Mouse (Mus musculus): Measurements from ENCODE around the gene Traf4. TPM values are rescaled to one million over a fixed set of nuclear protein-coding genes. Genes with fewer than 3 reads are reported as not detected.

The Traf4 gene
- polyA plus RNA-seq, 1 experiment from 2014 or later: 115 TPM

DNA sequence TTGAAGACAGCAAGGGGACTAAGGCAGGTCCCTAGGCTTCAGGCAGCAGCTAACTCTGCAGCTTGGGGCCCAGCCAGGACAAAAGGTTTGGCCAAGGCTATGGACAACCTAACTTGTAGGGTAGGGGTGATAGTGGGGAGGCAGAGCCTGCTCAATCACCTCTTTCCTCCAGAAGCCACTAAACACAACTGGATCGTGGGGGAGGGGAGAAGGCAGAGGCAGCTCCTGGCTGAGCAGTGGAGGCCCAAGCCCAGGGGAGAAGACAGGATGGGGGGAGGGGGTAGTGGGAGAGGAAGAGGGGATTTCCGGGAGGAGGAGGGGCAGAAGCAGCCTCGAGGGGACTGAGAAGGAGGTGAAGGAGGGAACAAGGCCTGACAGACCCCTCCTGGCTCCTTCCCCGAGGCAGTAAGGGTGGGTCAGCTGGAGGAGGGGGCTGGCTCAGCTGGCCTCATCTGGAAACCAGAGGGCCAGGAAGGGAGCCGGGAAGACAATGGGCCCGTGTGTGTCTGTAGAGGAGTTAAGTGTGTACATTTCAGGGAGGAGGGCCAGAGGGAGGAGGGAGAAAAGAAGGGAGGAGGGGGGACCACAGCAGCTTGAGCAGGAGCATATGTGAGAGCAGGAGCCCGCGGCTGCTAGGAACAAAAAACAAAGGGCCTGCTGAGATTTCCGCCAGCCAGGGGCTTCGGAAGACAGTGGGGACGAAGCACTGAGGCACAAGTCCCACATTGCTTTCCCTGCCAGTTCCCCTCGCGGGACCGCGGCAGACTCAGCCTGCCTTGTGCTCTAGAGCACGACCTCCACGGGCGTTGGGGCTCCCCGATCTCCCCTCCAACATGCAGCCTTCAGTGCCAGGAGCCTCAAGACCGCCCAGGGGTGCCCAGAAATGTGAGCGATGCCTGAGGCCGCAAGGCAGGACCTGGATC, 1.4 kb downstream of the Traf4 start:
- Histone ChIP-seq H3K9ac (replicated peaks) (peak overlapping the region; percentile 99), H3K9me3 (no peaks in the 10 kb centered on the region), H3K27me3 (no peaks in the 10 kb centered on the region), H3K4me3 (replicated peaks) (peak overlapping the region; percentile 100), H3K27ac (peak overlapping the region; percentile 100), H3K4me1 (replicated peaks) (peaks cover 55% of the 10 kb centered on the region), H3K36me3 (peaks cover 44% of the 10 kb centered on the region), H3K4me2 (peak overlapping the region; percentile 90)
- WGBS: 0% methylated on average over 22 of the region's 22 CpGs
- ATAC-seq (ENCODE audit: insufficient number of reproducible peaks, insufficient read depth, low FRiP score, low TSS enrichment, low read depth): peak; percentile 79

DNA sequence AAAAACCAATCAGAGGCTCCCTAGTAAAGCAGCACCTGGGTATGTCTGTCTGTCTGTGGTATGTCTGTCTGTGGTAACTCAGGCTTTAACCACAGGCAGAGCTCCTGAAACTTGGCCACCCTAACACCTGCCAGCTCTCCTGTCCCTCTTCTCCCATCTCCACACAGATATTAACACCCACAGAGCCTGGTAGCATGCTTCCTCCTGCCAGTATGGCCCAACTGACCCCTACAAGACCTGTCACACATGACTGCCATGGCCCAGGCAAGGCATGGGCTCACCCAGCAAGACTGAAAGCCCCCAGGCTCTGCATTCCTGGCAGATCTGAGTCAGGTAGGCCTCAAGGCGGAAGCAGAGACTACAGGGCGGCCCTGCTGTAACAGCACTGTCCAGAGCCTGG, 2.3 kb downstream of the Traf4 start:
- Histone ChIP-seq H3K27ac (peak overlapping the region; percentile 100), H3K9ac (replicated peaks) (peak overlapping the region; percentile 99), H3K4me1 (replicated peaks) (peaks cover 59% of the 10 kb centered on the region), H3K27me3 (no peaks in the 10 kb centered on the region), H3K4me2 (peak overlapping the region; percentile 90), H3K36me3 (peaks cover 53% of the 10 kb centered on the region), H3K9me3 (no peaks in the 10 kb centered on the region), H3K4me3 (replicated peaks) (peak overlapping the region; percentile 100)
- no peak for ATAC-seq (ENCODE audit: insufficient number of reproducible peaks, insufficient read depth, low FRiP score, low TSS enrichment, low read depth)
- 60% methylated on average over 2 of the region's 2 CpGs for WGBS

DNA sequence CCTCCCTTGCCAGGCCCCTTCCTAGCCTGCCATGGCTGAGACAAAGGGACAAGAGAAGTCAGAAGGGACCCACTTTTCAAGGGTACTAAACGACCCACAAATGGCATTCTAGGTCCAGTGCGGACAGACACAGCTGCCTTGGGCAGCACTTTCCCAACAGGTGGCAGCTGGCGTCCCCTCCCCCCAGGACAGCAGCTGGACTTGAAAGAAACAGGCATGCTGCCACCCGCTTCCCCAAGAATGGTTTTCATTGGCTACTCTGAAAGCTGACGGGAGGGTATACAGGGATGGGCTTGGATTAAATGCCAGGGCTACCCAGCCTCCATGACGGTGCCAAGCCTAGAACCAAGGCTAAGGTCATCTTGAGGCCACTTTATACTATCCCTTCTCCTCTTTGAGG, 2.9 kb downstream of the Traf4 start:
- WGBS: 47% methylated on average over 6 of the region's 6 CpGs
- Histone ChIP-seq H3K4me3 (replicated peaks) (peak overlapping the region; percentile 100), H3K4me1 (replicated peaks) (peaks cover 63% of the 10 kb centered on the region), H3K36me3 (peaks cover 59% of the 10 kb centered on the region), H3K27me3 (no peaks in the 10 kb centered on the region), H3K9me3 (no peaks in the 10 kb centered on the region), H3K9ac (replicated peaks) (peak overlapping the region; percentile 99), H3K27ac (peak overlapping the region; percentile 100), H3K4me2 (peak overlapping the region; percentile 90)
- ATAC-seq (ENCODE audit: insufficient number of reproducible peaks, insufficient read depth, low FRiP score, low TSS enrichment, low read depth): no peak

DNA sequence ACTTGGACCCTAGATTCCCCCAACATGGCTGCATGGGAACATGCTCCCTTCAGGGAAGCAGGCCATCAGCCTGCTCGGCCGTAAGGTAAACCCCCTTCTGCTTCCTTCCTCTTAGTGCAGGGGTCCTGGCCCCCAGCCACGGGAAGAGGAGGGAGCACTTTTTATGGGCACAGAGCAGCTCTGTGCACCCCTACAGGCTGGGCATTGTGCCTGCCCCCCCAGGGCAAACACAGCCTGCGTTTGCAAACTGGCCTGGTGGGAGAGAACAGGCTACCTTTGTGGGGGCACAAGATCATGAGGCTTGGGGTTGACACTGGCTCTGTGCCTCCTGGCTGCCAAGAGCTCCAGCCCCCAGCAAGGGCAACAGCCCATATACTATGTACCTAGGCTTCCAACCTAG, 3.4 kb downstream of the Traf4 start:
- peak overlapping the region; percentile 100 for H3K27ac ChIP-seq
- peaks cover 63% of the 10 kb centered on the region for H3K36me3 ChIP-seq
- WGBS: 53% methylated on average over 4 of the region's 4 CpGs
- H3K27me3 ChIP-seq: no peaks in the 10 kb centered on the region
- no peaks in the 10 kb centered on the region for H3K9me3 ChIP-seq
- H3K9ac ChIP-seq (replicated peaks): peak overlapping the region; percentile 99
- H3K4me1 ChIP-seq (replicated peaks): peaks cover 65% of the 10 kb centered on the region
- peak overlapping the region; percentile 90 for H3K4me2 ChIP-seq
- H3K4me3 ChIP-seq (replicated peaks): peak overlapping the region; percentile 100
- no peak for ATAC-seq (ENCODE audit: insufficient number of reproducible peaks, insufficient read depth, low FRiP score, low TSS enrichment, low read depth)

DNA sequence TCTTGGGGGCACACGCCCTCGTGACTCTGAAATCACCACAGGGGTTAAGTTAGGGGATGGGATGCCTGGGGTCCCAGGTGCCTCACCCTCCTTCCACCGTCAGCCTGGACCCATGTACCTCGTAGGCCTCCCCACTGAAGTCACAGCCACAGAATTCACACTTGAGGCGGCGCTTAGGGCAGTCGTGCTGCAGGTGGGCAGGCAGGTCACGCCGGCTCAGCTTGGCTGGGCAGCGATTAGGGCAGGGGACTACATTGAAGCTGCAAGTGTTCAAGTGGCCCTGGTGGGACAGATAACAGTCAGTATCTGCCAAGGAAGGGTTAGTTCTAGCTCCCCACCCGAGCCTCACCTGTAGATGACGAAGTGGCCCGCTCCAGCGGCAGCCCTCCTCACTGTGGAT, 4.2 kb downstream of the Traf4 start:
- H3K27me3 ChIP-seq: no peaks in the 10 kb centered on the region
- peaks cover 71% of the 10 kb centered on the region for H3K36me3 ChIP-seq
- H3K9me3 ChIP-seq: no peaks in the 10 kb centered on the region
- peaks cover 57% of the 10 kb centered on the region for H3K4me1 ChIP-seq (replicated peaks)
- H3K9ac ChIP-seq (replicated peaks): peak overlapping the region; percentile 99; the same call in 1 of the 2 replicates
- 90% methylated on average over 14 of the region's 14 CpGs for WGBS
- H3K27ac ChIP-seq: 0 out of 2 replicates have a peak overlapping the region, but pooled peaks have one; percentile 41
- 0 out of 2 replicates have a peak overlapping the region, but pooled peaks have one; percentile 3 for H3K4me3 ChIP-seq (replicated peaks)
- ATAC-seq (ENCODE audit: insufficient number of reproducible peaks, insufficient read depth, low FRiP score, low TSS enrichment, low read depth): no peak
- 0 out of 2 replicates have a peak overlapping the region, but pooled peaks have one; percentile 90 for H3K4me2 ChIP-seq

DNA sequence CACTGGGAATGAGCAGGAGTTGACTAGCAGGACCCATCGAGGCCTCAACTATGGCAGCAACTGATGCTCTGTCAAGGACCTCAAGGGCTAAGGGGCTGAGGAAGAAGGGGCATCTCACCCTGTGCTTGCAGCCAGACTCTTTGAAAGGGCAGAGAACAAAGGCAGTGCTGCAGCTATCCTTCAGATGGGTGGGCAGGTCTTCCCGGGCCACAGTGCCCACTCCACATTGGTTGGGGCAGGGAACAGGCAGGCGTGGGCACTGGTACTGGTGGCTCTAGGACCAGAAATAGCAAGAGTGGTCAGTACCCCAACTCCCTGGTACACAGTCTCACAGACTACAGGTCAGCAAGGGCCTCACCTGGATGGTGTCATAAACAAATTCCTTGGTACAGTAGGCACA, 4.7 kb downstream of the Traf4 start:
- H3K36me3 ChIP-seq: peaks cover 76% of the 10 kb centered on the region
- no peaks in the 10 kb centered on the region for H3K27me3 ChIP-seq
- 0 out of 2 replicates have a peak overlapping the region, but pooled peaks have one; percentile 41 for H3K27ac ChIP-seq
- peaks cover 52% of the 10 kb centered on the region for H3K4me1 ChIP-seq (replicated peaks)
- H3K9ac ChIP-seq (replicated peaks): 0 out of 2 replicates have a peak overlapping the region, but pooled peaks have one; percentile 4
- no peaks in the 10 kb centered on the region for H3K9me3 ChIP-seq
- no peak overlapping the region for H3K4me3 ChIP-seq (replicated peaks)
- no peak overlapping the region for H3K4me2 ChIP-seq
- no peak for ATAC-seq (ENCODE audit: insufficient number of reproducible peaks, insufficient read depth, low FRiP score, low TSS enrichment, low read depth)
- WGBS: 91% methylated on average over 3 of the region's 3 CpGs

DNA sequence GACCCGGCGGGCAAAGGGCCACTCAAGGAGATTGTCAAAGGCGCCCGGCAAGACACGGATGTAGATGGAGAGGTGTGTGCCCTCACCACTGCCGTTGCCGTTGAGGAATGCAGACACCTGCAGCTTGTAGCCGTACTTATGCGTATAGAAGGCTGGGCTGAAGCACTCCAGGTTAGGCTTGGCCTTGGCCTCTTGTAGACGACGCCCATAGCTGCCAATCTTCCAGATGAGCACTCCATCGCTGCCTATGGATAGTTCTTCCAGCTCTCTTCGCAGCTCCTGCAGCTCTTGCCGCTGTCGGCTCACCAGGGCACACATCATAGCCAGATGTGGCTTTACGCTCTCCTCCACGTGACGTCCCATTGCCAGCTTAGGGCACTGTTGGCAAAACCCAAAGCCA, 5.2 kb downstream of the Traf4 start:
- ATAC-seq (ENCODE audit: insufficient number of reproducible peaks, insufficient read depth, low FRiP score, low TSS enrichment, low read depth): no peak
- H3K4me3 ChIP-seq (replicated peaks): no peak overlapping the region
- no peak overlapping the region for H3K9ac ChIP-seq (replicated peaks)
- H3K27ac ChIP-seq: no peak overlapping the region
- peaks cover 51% of the 10 kb centered on the region for H3K4me1 ChIP-seq (replicated peaks)
- H3K4me2 ChIP-seq: no peak overlapping the region
- no peaks in the 10 kb centered on the region for H3K9me3 ChIP-seq
- H3K36me3 ChIP-seq: peaks cover 81% of the 10 kb centered on the region
- no peaks in the 10 kb centered on the region for H3K27me3 ChIP-seq
- WGBS: 87% methylated on average over 18 of the region's 18 CpGs

DNA sequence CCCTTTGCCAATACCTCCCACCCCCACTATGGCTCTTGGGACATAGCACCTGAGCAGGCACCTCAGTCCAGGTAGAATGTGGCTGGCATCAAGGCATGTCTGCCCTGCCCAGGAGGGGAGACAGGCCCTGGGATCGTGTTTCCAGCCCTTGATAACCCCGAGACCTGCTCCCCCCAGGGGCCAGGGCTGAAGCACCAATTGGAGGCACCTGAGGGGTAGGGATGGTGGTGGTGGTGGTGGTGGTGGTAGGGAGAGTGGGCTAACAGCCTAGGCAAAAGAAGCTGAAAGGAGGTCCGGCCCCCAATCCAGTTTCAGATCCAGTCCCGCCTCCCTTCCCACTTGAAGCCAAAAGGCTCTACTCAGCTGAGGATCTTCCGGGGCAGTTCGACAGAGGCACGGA, 5.8 kb downstream of the Traf4 start:
- Histone ChIP-seq H3K9me3 (no peaks in the 10 kb centered on the region), H3K9ac (replicated peaks) (no peak overlapping the region), H3K27ac (0 out of 2 replicates have a peak overlapping the region, but pooled peaks have one; percentile 30), H3K36me3 (peaks cover 88% of the 10 kb centered on the region), H3K27me3 (no peaks in the 10 kb centered on the region), H3K4me3 (replicated peaks) (no peak overlapping the region), H3K4me2 (peak overlapping the region; percentile 19; the same call in 1 of the 2 replicates), H3K4me1 (replicated peaks) (peaks cover 51% of the 10 kb centered on the region)
- WGBS: 75% methylated on average over 7 of the region's 7 CpGs
- ATAC-seq (ENCODE audit: insufficient number of reproducible peaks, insufficient read depth, low FRiP score, low TSS enrichment, low read depth): no peak

DNA sequence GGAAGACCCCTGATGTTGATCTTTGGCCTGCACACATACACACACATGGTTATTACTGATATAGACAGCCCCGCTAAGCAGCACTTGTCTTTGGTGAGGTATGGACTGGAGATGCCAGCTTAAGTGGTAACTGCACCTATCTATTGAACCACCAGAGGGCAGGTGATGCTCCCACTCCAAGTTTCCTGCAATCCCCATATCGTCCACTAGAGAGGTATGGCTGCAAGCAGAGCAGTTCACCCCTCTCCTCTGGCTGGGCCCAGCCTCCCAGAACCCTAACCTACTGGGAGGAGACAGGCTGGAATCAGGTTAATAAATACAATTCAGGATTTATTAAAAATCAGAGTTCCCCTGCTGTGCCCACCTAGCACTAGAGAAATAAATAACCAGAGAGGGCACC, 6.3 kb downstream of the Traf4 start:
- peaks cover 51% of the 10 kb centered on the region for H3K4me1 ChIP-seq (replicated peaks)
- no peak overlapping the region for H3K4me2 ChIP-seq
- no peak overlapping the region for H3K4me3 ChIP-seq (replicated peaks)
- no peaks in the 10 kb centered on the region for H3K27me3 ChIP-seq
- no peak overlapping the region for H3K9ac ChIP-seq (replicated peaks)
- ATAC-seq (ENCODE audit: insufficient number of reproducible peaks, insufficient read depth, low FRiP score, low TSS enrichment, low read depth): no peak
- H3K36me3 ChIP-seq: peaks cover 92% of the 10 kb centered on the region
- WGBS: 23% methylated on average over 2 of the region's 2 CpGs
- H3K9me3 ChIP-seq: no peaks in the 10 kb centered on the region
- H3K27ac ChIP-seq: no peak overlapping the region

DNA sequence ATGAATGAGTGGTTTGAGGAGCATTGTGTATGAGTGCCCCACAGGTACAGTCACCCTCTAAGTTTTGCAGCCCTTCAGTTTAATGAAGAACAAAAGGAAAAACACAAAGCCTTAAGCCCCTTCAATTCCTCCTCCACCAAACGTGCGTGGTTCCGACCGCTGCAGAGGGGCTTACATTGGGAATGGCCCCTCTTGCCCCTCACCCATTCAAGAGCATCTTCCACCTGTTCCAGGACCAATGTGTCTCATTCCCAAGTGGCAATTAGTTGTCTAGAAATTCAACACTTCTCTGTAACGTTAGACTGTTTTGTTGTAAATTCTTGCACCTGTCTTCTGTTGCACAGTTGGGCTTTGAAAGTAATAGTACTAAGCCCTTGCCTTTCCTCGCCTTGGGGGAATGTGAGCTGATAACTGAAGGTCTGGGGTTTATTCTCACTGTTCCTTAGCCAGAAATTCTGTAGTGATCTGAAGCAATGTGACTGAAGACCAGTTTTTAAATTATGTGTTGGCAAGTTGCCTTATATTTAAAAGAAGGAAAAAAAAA, 9.2 kb downstream of the Traf4 start:
- peaks cover 96% of the 10 kb centered on the region for H3K36me3 ChIP-seq
- no peaks in the 10 kb centered on the region for H3K9me3 ChIP-seq
- no peak overlapping the region for H3K9ac ChIP-seq (replicated peaks)
- H3K27ac ChIP-seq: no peak overlapping the region
- WGBS: 74% methylated on average over 6 of the region's 6 CpGs
- peaks cover 28% of the 10 kb centered on the region for H3K4me1 ChIP-seq (replicated peaks)
- no peaks in the 10 kb centered on the region for H3K27me3 ChIP-seq
- no peak for ATAC-seq (ENCODE audit: insufficient number of reproducible peaks, insufficient read depth, low FRiP score, low TSS enrichment, low read depth)
- no peak overlapping the region for H3K4me2 ChIP-seq
- H3K4me3 ChIP-seq (replicated peaks): no peak overlapping the region

DNA sequence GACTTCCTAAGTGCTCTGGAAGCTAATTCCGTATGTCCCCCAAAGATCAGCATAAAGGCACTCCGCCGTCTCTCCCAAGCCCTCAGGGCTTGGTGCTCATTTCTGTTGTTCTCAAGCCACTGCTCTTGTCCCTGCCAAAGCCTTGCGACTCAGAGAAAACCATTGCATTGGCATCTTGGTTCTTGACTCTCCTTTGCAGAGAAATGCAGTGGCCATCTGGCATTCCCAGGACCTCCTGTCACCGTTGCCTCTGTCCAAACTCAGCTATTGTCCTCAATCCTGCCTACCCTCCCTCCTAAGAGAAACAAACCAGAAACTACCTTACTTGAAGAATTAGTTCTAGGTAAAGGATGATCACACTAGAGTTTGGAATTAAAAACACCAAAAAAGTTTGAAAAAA, 9.7 kb downstream of the Traf4 start:
- H3K36me3 ChIP-seq: peaks cover 96% of the 10 kb centered on the region
- no peak overlapping the region for H3K9ac ChIP-seq (replicated peaks)
- ATAC-seq (ENCODE audit: insufficient number of reproducible peaks, insufficient read depth, low FRiP score, low TSS enrichment, low read depth): no peak
- peaks cover 26% of the 10 kb centered on the region for H3K4me1 ChIP-seq (replicated peaks)
- H3K27ac ChIP-seq: no peak overlapping the region
- no peaks in the 10 kb centered on the region for H3K27me3 ChIP-seq
- no peak overlapping the region for H3K4me3 ChIP-seq (replicated peaks)
- no peaks in the 10 kb centered on the region for H3K9me3 ChIP-seq
- no peak overlapping the region for H3K4me2 ChIP-seq
- 83% methylated on average over 5 of the region's 5 CpGs for WGBS
